Mouse (Mus musculus) thymus, adult 2 months (tissue): Measurements from ENCODE around the gene Sorcs1. TPM values are rescaled to one million over a fixed set of nuclear protein-coding genes. Genes with fewer than 3 reads are reported as not detected.

Source experiments
- DNase-seq: peaks from one replicate; pipeline ENCODE4 v3.0.0; 2021
- H3K27ac ChIP-seq: fragments of 200-500 bp; 2 replicates; pipeline ENCODE4 v1.5.1; 2012; ENCODE audit warnings: low read length, control low read depth; ENCODE audit not compliant: control insufficient read depth, insufficient read depth
- H3K27me3 ChIP-seq: fragments of 200-500 bp; 2 replicates; pipeline ENCODE4 v1.6.1; 2012; ENCODE audit warnings: mild to moderate bottlenecking, low read length, moderate library complexity, mixed read lengths; ENCODE audit not compliant: control insufficient read depth, insufficient read depth
- H3K36me3 ChIP-seq: fragments of 200-500 bp; 2 replicates; pipeline ENCODE4 v1.6.1; 2012; ENCODE audit warnings: mild to moderate bottlenecking, low read length, moderate library complexity; ENCODE audit not compliant: control insufficient read depth, insufficient read depth
- H3K4me1 ChIP-seq: fragments of 200-500 bp; replicated peaks from 2 replicates; pipeline ENCODE4 v1.6.1; 2012; ENCODE audit warnings: low read length; ENCODE audit not compliant: control insufficient read depth, insufficient read depth
- H3K4me3 ChIP-seq: fragments of 200-500 bp; 2 replicates; pipeline ENCODE4 v1.5.1; 2012; ENCODE audit warnings: mild to moderate bottlenecking, low read length, control low read depth, moderate library complexity; ENCODE audit not compliant: control insufficient read depth, insufficient read depth
- CTCF ChIP-seq: fragments of 200-500 bp; IDR thresholded peaks from 2 replicates; pipeline ENCODE4 v1.5.1; 2012; ENCODE audit warnings: mild to moderate bottlenecking, control low read depth, low read length, moderate library complexity, borderline replicate concordance; ENCODE audit not compliant: control insufficient read depth, poor library complexity, insufficient read depth; ENCODE audit errors: extremely low read depth
- POLR2A ChIP-seq: fragments of 200-500 bp; IDR thresholded peaks from 2 replicates; pipeline ENCODE4 v1.6.1; 2012; ENCODE audit warnings: mild to moderate bottlenecking, low read length, control low read depth, moderate library complexity; ENCODE audit not compliant: control insufficient read depth, poor library complexity, insufficient read depth; ENCODE audit errors: extremely low read depth
- WGBS: fragments of 180-500 bp; shearing (Covaris S2); methylation state at CpG from one replicate; pipeline ENCODE4 v1.1.7; 2018; 5-methylcytosine and 5-hydroxymethylcytosine counted together
- polyA plus RNA-seq: library from polyadenylated mRNA; depleted of rRNA; stranded (reverse); fragments of >200 nt; gene quantifications from 2 replicates; pipeline ENCODE4 v1.2.3, GENCODE M21; 2012

Gene Sorcs1
- polyA plus RNA-seq, 1 experiment, result 0.23 TPM

DNA sequence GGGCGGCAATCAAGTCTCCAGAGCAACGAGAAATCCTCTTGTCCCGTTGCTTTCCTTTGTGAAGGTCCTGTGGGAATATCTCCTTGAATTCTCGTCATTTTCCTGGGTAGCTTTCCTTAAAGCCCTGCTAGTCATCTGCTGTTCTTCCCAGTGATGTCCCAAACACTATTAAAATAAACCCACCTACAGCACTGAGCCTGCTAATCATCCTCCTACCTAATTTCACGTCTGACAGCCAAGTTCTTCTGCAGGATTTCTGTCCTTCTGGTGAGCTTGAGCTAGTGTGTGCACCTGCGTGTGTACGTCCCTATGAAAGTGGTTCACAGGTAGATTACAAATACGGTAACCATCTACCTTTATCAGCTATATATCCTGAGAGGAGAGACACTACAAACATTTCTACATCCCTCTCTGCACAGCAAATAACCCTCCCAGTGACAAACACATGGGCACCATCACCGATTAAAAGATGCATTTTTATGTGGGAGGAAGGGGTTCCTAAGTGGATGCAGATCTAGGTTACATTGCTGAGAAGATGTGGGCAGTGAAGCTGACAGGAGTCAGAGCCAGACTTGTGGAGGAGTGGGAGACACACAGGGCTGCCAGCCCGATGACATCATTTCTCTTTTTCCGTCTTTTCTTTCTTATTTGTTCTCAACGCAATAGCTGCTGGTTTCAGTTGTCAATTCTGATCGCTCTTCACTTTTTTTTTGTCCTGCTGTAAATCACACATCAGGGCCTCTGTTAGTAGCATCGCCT is 259.3 kb downstream of the Sorcs1 start:
- Histone ChIP-seq H3K4me3 (no peak overlapping the region), H3K4me1 (no peaks in the 10 kb centered on the region), H3K27ac (no peak overlapping the region), H3K36me3 (no peaks in the 10 kb centered on the region), H3K27me3 (no peaks in the 10 kb centered on the region)
- DNase-seq, result no peak
- TF ChIP-seq CTCF (no peak), POLR2A (no peak)
- 67% methylated on average over 14 of the region's 14 CpGs for WGBS

DNA sequence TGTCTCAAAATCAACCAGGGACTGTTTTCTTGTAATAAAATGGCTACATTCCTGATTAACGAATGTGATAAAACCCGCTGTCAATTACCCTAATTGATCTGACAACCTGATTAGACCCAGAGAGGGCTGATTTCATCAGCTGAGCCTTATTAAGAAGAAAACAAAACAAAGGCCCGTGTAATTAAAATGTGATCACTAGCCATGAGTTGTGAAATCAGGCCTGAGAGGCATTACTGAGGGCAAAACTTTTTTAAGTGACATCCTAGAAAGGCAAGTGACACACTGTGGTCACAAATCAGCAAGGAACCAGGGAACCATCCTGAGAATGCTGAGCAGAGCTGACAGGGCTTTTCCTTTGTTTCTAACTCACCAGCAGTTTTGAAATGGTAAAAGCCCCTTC is 267.9 kb downstream of the Sorcs1 start:
- no peak for TF ChIP-seq POLR2A
- TF ChIP-seq CTCF, result no peak
- DNase-seq, result no peak

DNA sequence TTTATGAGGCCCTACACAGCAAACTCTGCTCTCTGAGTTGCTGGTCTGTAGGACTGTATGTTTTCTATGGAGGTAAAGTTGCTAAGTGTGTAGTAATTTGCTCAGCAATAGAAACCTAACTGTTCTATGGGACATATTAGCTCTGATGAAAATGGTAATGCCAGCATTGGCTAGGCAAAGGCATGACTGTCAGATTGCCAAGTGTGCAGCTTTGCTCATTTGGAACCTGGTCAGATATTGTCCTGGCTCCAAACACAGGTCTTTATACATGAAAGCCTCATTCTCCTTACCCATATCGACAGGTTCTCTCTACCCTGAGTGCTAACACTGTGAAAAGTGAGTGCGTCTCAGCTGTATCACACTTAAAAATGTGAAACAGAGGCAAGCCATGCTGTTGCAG is 280.1 kb downstream of the Sorcs1 start:
- no peak overlapping the region for H3K4me3 ChIP-seq
- H3K4me1 ChIP-seq, result no peaks in the 10 kb centered on the region
- WGBS, result 94% methylated on average over 2 of the region's 2 CpGs
- H3K27me3 ChIP-seq, result no peaks in the 10 kb centered on the region
- H3K36me3 ChIP-seq, result no peaks in the 10 kb centered on the region
- DNase-seq, result no peak
- no peak for TF ChIP-seq CTCF
- no peak for TF ChIP-seq POLR2A
- H3K27ac ChIP-seq, result no peak overlapping the region

More for the DNA sequence above, 267.9 kb downstream of the Sorcs1 start:
- H3K36me3 ChIP-seq, result no peaks in the 10 kb centered on the region
- WGBS, result 86% methylated on average over 3 of the region's 3 CpGs
- H3K4me3 ChIP-seq, result no peak overlapping the region
- no peaks in the 10 kb centered on the region for H3K27me3 ChIP-seq
- no peaks in the 10 kb centered on the region for H3K4me1 ChIP-seq
- H3K27ac ChIP-seq, result no peak overlapping the region

DNA sequence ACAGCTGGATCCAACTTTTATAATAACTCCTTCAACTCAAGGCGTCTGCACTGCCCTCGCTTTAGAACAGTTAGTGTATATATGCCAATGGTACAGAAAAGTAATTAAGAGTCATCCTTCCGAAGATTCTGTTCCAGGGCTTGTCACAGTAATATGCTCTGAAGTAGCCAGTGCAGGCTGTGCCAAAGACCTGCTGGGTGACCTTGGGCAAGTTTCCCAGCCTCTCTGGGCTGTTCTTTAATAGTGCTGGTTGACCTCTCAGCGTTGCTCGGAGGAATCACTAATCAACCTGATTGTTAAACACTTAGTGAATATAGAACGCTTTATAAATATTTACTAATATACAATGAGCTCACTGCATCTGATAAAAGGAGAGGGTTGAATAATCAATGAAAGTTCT is 282.7 kb downstream of the Sorcs1 start:
- Histone ChIP-seq H3K36me3 (no peaks in the 10 kb centered on the region), H3K4me3 (no peak overlapping the region), H3K27me3 (no peaks in the 10 kb centered on the region), H3K27ac (no peak overlapping the region), H3K4me1 (no peaks in the 10 kb centered on the region)
- no peak for DNase-seq
- TF ChIP-seq CTCF, result no peak
- no peak for TF ChIP-seq POLR2A
- 93% methylated on average over 6 of the region's 6 CpGs for WGBS

DNA sequence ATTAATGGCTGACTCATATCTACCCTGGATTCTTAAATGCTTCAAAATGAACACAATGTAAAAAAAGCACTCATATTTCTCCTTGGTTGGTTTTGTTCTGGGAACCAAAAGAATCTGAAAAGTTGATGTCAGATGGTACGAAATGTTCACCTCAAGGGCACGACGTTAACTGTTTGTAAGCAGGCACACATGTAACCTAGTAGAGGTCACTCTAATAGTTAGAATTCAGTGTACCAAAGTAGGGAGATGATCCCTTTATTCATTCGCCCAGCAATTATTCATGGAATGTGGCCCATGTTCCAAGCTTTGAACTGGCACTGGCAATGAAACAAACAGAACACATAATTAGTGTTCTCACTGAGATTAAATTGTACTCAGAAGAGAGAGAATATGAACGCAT is 284.3 kb downstream of the Sorcs1 start:
- DNase-seq, result no peak
- no peaks in the 10 kb centered on the region for H3K27me3 ChIP-seq
- no peaks in the 10 kb centered on the region for H3K36me3 ChIP-seq
- 90% methylated on average over 5 of the region's 5 CpGs for WGBS
- TF ChIP-seq CTCF, result no peak
- no peak for TF ChIP-seq POLR2A
- no peak overlapping the region for H3K27ac ChIP-seq
- no peak overlapping the region for H3K4me3 ChIP-seq
- H3K4me1 ChIP-seq, result no peaks in the 10 kb centered on the region

DNA sequence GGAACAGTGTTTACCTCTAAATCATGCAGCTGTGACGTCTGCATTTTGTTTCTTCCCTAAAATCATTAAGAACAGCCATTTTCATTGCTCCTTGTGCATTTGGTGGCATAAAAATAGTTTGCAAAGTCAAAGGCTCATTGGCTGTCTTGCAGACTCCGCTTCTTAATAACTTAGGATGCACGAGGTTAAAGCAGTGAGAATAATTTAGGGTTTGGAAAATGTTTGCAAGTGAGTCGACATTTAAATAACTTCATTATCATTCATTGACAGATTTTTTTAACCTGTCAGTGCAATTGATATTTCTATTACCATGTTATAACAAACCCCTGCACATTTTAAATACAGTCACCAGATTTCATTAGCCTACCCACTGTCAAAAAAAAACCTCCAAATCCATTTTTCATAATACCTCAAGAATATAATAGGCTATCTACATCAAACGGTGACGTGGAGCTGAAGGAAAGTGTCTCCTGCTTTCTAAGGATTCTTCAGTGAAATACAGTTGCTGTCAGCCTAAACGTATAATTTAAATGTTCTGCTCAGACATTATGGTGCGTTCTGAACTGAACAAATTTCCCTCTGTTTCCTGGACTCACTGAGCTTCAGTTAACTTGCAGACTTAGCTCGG is 288.4 kb downstream of the Sorcs1 start:
- DNase-seq, result no peak
- no peaks in the 10 kb centered on the region for H3K4me1 ChIP-seq
- H3K36me3 ChIP-seq, result no peaks in the 10 kb centered on the region
- no peak overlapping the region for H3K27ac ChIP-seq
- no peaks in the 10 kb centered on the region for H3K27me3 ChIP-seq
- 86% methylated on average over 9 of the region's 9 CpGs for WGBS
- no peak for TF ChIP-seq CTCF
- no peak for TF ChIP-seq POLR2A
- H3K4me3 ChIP-seq, result no peak overlapping the region

DNA sequence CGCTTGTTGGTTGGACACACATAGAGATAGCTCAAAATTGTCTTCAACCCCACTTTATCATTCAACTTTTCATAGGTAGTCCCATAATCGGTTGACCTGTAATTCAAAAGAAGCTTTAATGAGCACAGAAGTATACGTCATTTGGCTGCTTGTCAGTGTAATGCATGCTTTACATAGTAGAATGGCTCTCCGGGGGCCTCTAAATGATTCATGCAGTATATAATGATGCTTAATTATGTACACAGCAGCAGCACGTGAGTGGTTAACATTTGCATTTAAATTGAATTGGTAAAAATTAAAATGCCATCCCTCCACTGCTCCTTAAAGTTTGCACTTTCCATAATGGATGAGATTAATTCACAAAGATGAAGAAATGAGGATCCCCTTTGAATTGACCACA is 299.5 kb downstream of the Sorcs1 start:
- Histone ChIP-seq H3K27ac (no peak overlapping the region), H3K27me3 (no peaks in the 10 kb centered on the region), H3K4me3 (no peak overlapping the region), H3K4me1 (no peaks in the 10 kb centered on the region), H3K36me3 (no peaks in the 10 kb centered on the region)
- WGBS, result 97% methylated on average over 5 of the region's 5 CpGs
- no peak for DNase-seq
- TF ChIP-seq CTCF (no peak), POLR2A (no peak)
